Mouse (Mus musculus): ENCODE data around the gene Spata7.

The Spata7 gene

GRCm38 (mm10) chr12:98670429-98670828 lies 42.5 kb downstream of the Spata7 start:
- no peak for DNase-seq (ENCODE audit: low spot score in 2 of 2)

DNA sequence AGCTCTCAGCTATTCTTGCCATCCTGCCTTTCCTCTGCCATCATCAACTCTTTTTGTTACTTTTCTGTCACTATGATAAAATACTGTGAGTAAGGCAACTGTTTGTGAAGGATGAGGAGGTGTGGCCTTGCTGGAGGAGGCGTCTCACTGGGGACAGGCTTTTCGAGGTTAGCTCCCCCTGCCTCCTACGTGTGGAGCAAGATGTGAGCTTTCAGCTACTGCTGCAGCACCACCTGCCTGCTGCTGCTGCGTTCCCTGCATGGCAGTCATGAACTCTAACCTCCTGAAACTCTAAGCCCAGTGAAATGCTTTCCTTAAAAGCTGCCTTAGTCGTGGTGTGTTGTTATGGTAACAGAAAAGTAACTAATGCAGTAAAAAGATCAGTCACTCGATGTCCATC lies 45.9 kb downstream of the Spata7 start:
- no peak for DNase-seq (ENCODE audit: low spot score in 2 of 2)

DNA sequence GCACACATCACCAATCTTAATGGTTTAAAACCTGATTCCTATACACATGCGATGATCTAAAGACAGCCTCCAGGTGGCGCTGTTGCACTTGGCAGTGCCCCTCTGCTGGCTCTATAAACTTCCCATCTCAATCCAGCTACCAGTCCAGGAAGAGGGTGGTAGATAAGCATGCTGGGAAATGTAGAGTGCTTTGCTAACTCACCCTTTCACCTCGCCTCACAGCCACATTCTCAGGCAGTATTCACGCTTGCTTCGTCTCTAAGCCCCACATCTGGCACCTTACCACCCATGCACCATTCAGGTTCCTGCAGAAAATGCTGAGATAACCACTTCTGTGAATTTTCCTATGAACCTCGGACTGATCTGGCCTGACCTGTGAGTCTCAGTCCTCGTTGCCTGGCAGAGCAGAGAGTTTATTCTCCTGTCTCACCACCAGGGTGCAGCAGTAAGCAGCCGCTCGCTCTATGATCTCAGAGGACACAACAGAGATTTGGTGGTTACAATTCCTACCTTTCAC lies 46.7 kb downstream of the Spata7 start:
- peak; percentile 58 to 63 for DNase-seq (ENCODE audit: low spot score in 2 of 2)

DNA sequence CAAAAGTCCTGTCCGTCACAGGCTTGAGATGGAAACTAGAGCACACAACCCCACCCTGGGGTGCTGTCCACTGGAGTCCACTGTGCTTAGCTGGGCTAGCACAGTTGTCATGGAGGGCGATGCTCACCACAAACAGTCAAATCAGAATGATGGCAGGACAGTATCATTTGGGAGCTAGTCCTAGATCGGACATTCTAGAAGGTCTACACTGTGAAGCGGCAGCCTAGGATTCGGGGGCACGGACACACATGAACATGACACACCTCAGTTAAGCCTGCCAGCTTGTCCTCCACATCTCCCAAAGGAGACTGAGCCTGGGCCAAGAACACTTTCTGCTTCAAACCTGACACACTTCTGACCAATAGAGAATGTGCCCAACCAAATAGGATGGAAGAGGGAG lies 48.9 kb downstream of the Spata7 start:
- no peak for DNase-seq (ENCODE audit: low spot score in 2 of 2)

DNA sequence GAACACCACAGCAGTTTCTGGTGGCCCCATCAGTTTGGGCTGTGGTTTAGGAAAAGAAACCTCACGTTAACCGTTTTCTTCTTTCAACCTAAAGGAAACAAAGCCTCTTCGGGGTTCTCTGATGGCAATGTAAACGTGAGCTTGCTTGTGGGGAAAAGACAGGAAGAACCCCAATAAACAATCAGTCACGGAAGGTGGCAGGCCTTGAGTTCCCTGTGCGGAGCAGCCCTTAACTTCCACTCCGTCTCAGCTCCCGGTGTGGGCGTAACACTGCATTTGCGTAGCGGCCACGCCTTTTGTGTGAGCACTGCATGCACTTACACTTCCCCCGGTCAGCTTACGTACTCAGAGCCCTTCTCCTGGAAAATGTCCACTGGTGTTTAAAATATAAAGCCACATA lies 49.4 kb downstream of the Spata7 start:
- no peak for DNase-seq (ENCODE audit: low spot score in 2 of 2)

DNA sequence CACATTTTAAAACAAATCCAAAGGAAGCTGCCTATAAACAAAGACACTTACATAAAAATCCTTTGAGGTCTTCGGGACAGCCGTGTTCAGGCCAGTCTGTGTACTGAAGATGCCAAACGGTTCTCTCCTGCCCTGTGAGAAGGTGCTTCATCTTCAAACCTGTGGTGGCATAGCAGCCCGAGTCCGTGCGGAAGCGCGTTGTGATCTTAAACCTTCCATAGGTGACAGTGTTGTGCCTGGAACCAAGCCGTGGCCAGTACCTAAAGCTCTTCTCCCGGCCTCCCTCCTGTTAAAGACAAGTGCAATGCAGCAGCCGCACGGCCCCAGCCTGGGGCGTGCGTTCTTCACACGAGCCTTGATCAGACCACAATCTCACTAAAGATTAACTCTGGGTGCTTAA lies 51.9 kb downstream of the Spata7 start:
- DNase-seq (ENCODE audit: low spot score in 2 of 2), result no peak

DNA sequence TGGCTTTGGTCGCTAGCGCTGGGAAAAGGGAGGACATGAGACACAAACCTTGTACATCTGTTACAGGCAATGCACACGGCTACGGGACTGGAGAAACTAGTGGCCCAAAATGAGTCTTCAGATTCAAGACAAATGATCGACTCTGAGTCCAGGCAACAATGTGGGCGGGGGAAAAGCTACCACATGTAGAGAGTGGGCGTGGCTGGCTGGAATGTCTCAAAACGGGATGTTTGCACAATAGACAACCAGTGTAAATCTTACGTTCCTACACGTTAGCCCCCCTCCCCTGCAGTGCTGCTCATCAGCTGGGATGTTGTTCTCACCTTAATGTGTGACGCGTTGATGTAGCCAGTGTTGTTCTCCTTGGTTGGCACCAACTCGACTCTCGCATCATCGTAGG lies 54.2 kb downstream of the Spata7 start:
- DNase-seq (ENCODE audit: low spot score in 2 of 2), result no peak

GRCm38 (mm10) chr12:98683171-98683570 lies 55.2 kb downstream of the Spata7 start:
- no peak for DNase-seq (ENCODE audit: low spot score in 2 of 2)

DNA sequence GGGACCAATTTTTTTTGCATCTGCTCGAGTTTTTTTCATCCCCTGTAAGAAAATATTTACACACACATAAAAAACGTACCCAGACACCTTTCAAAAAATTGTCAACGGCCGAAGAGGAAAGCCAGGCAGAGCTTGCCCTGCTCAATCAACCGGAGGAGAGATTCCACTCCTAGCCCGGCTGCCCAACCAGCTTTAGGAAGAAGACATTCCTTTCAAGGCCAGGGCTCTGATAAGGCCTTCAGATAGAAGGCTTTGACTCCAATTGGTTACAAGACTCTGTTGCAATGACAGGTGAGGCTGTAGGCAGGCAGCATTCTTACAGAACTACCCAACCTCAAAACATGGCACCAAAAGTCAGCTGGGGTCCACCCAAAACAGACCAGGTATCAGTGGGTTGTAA lies 55.6 kb downstream of the Spata7 start:
- no peak for DNase-seq (ENCODE audit: low spot score in 2 of 2)

DNA sequence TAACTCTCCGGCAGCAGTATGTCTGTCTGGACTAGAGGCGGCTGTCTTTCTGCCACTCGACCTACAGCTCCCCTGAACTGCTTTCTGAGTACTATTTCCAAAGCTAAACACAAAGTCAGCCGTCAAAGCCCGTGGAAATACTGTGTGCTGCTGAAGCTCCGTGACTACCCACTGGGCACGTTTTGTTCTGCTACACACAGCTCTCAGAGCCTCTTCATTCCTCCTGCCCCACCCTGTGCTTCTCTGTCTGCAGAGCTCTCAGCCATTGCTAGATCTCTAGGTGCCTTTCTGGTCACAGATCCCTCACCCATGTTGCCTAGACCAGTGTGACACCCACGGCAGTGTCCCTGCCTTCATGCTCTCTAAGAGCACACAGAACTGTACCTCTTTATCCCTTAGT lies 62.3 kb downstream of the Spata7 start:
- no peak for DNase-seq (ENCODE audit: low spot score in 2 of 2)

- DNase-seq (ENCODE audit: low spot score in 2 of 2), result no peak
Observed at GRCm38 (mm10) chr12:98697202-98697601, 69.2 kb downstream of the Spata7 start.

DNA sequence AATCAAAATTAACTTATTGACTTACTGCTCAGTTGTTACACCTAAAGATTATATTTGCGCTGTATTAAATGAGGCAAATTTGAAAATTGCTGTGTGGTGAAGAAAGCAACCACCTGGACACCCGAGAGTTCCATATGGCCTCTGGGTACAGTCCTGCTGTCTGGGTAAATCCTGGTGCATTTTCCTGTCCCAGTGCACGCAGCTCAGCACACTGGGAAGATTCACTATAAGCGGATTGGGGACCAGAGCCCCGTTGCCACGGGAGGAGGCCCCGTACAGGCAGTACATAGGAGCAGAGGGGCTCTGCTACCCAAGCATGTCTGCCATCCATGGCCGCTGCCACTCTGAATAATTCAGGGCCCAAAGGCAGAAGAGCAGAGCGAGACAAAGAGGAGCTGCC lies 73.6 kb downstream of the Spata7 start:
- DNase-seq (ENCODE audit: low spot score in 2 of 2), result no peak

DNA sequence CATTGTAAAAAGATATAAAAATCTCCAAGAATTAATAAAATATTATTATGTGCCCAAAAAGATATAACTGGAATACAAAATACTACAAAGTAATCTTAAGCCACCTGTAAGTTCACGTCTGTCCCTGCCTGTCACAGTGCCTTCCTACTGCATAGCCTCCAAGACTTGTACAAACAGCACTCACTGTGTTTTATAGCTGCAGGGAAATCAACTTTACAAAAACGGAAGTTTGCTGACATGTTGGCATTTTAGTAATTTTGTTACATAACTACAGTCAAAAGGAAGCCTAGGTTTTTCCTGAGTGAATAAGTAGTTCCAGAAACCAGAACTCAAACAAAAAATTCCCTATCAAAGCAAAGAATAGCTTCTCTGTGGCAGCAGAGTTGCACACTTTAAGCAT lies 75.6 kb downstream of the Spata7 start:
- DNase-seq (ENCODE audit: low spot score in 2 of 2), result no peak

GRCm38 (mm10) chr12:98703961-98704360 lies 76.0 kb downstream of the Spata7 start:
- no peak for DNase-seq (ENCODE audit: low spot score in 2 of 2)

DNA sequence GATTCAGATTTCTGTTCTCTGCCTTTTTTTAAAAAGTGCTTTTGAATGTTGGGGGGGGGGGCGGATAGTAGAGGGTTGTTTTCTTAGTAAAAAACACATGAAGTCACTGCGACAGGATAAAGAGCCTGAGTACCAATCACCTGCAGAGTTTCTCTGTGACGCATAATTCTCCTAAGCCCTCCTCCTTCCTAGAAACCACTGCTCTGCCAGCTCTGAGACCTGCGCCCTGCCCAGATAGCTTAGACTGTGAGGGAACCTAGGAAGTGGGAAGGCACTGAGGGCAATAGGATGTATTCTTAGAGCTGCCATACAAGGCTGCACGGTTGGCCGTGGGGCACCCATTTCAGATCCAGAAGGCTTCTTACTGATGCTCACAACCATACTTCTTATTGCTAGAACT lies 84.9 kb downstream of the Spata7 start:
- DNase-seq (ENCODE audit: low spot score in 2 of 2), result no peak

DNA sequence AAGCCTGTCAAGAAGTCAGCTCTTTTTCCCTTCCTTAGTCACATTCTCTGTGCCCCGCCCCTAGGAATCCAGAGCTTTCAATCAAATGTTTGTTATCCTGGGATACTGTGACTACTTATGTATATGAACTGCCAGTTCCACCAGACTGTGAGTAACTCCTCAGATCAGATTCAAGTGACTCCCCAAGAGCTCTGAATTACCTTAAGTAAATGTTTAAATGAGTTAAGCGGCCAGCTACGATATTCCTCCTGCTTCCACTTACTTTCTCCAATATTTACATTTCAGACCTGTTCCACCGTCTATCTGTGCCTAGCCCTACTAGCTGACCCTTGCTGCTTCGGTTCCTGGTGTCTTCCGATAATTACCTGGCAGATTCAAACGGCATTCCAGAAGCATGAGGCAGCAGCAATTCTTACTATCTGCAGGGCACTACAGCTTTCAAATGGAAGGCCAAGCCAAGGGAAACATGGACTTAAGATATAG lies 85.7 kb downstream of the Spata7 start:
- no peak for DNase-seq (ENCODE audit: low spot score in 2 of 2)

GRCm38 (mm10) chr12:98714757-98715156 lies 86.8 kb downstream of the Spata7 start:
- no peak for DNase-seq (ENCODE audit: low spot score in 2 of 2)

DNA sequence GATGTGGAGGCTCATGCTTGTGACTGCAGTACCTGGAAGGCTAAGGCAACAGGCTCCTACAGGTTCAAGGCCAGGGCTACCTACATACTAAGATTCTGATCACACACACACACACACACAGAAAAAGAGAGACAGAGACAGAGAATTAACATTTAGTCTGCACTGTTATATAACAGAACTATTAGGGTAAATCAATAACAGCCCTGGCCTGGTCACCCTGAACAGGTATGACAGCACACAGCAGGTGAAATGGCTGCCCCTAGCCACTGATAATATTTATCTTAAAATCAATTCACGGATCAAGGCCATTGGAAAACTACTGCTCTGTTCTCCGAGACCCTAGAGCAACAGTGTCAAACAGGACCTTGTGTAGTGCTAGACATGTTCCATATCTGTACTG lies 88.2 kb downstream of the Spata7 start:
- no peak for DNase-seq (ENCODE audit: low spot score in 2 of 2)

Measured in frontal cortex, postnatal 25 days (tissue).